Mouse (Mus musculus): ENCODE results near the gene Tbc1d10a.

DNA sequence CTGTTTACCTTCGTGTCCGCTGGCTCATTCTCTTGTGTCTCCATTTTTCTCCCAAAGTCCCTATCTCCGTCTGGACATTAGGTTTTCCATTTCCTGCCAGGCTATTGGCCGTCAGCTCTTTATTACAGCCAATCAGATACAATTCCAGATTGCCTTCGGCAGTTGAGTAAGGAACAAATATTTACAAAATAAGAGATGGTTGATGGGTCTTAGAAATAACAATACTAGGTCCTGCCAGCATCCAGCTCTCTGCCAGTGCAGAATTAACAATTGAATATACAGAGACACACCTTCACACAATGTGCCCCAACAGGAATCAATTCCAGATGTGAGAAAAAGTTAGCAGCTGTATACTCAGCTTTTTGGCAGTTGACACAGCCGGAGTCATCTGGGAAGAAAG, 59.5 kb downstream of the Tbc1d10a start:
- TF ChIP-seq CTCF (IDR thresholded peaks at IDR 0.05; ENCODE audit: borderline replicate concordance, control insufficient read depth, extremely low read depth, insufficient read depth, low read length, poor library complexity) (no peak), POLR2A (IDR thresholded peaks at IDR 0.05; ENCODE audit: control insufficient read depth, extremely low read depth, insufficient read depth, low read length, poor library complexity) (no peak)

Measured in thymus, adult 2 months (tissue).